Mouse (Mus musculus): ENCODE data around the gene Il18rap. TPM values are rescaled to one million over a fixed set of nuclear protein-coding genes. Genes with fewer than 3 reads are reported as not detected.

The Il18rap gene
- polyA plus RNA-seq, 1 experiment = 1.1 TPM

GRCm38 (mm10) chr1:40476756-40477155 lies 38.4 kb upstream of the Il18rap start:
- no peak overlapping the region for H3K27ac ChIP-seq (ENCODE audit: insufficient read depth, low read depth, low read length)
- no peak for TF ChIP-seq CTCF (IDR thresholded peaks at IDR 0.05; ENCODE audit: low read depth, low read length)
- no peak for TF ChIP-seq POLR2A (IDR thresholded peaks at IDR 0.05; ENCODE audit: borderline replicate concordance, low read depth, low read length)
- no peak overlapping the region for H3K4me3 ChIP-seq (ENCODE audit: insufficient read depth, low read length)
- H3K4me1 ChIP-seq (ENCODE audit: control insufficient read depth, insufficient read depth, low read length) = peaks cover 26% of the 10 kb centered on the region

DNA sequence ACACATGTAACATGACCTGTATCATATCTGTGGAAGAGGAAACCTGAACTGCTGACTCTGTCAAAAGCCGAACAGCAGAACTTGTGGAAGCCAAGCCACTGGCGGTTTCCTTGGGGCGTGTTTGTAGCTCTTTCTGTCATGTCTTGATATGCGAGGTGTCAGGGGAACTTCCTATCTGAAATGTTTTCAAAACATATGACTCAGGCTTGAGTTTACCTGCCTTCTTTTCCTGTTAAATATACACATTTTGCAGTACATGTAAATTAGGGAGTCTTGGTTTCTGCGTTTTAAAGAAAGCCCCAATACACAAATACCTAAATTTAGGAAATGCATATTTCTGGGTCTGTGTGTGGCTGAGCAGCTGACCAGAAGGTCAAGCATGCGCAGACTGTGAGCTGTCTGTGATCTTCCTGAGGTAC lies 35.6 kb upstream of the Il18rap start:
- peaks cover 22% of the 10 kb centered on the region for H3K4me1 ChIP-seq (ENCODE audit: control insufficient read depth, insufficient read depth, low read length)
- no peak overlapping the region for H3K27ac ChIP-seq (ENCODE audit: insufficient read depth, low read depth, low read length)
- no peak for TF ChIP-seq CTCF (IDR thresholded peaks at IDR 0.05; ENCODE audit: low read depth, low read length)
- TF ChIP-seq POLR2A (IDR thresholded peaks at IDR 0.05; ENCODE audit: borderline replicate concordance, low read depth, low read length) = no peak
- no peak overlapping the region for H3K4me3 ChIP-seq (ENCODE audit: insufficient read depth, low read length)

GRCm38 (mm10) chr1:40494594-40494993 lies 20.6 kb upstream of the Il18rap start:
- H3K4me3 ChIP-seq (ENCODE audit: insufficient read depth, low read length) = no peak overlapping the region
- H3K4me1 ChIP-seq (ENCODE audit: control insufficient read depth, insufficient read depth, low read length) = no peaks in the 10 kb centered on the region
- H3K27ac ChIP-seq (ENCODE audit: insufficient read depth, low read depth, low read length) = no peak overlapping the region
- TF ChIP-seq POLR2A (IDR thresholded peaks at IDR 0.05; ENCODE audit: borderline replicate concordance, low read depth, low read length) (no peak), CTCF (IDR thresholded peaks at IDR 0.05; ENCODE audit: low read depth, low read length) (no peak)

DNA sequence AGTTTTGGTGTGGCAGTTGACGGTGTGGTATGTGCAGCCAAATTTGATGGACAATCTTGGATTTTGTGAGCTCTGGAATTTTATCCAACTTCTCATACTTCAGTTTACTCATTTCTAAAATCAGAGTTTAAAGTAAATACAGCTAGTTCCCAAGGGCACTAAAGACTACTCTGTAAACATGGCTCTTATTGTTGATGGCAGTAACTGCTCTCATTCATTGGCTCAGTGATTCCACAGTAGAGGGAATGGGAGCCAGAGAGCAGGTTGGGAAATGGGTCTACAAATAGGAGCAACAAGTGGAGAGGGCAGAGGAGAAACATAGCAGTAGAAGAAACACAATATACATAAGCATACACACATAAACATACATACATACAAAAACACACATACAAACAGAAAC lies 15.5 kb upstream of the Il18rap start:
- no peak overlapping the region for H3K4me3 ChIP-seq (ENCODE audit: insufficient read depth, low read length)
- no peak overlapping the region for H3K27ac ChIP-seq (ENCODE audit: insufficient read depth, low read depth, low read length)
- no peak for TF ChIP-seq POLR2A (IDR thresholded peaks at IDR 0.05; ENCODE audit: borderline replicate concordance, low read depth, low read length)
- no peak for TF ChIP-seq CTCF (IDR thresholded peaks at IDR 0.05; ENCODE audit: low read depth, low read length)
- peaks cover 13% of the 10 kb centered on the region for H3K4me1 ChIP-seq (ENCODE audit: control insufficient read depth, insufficient read depth, low read length)

DNA sequence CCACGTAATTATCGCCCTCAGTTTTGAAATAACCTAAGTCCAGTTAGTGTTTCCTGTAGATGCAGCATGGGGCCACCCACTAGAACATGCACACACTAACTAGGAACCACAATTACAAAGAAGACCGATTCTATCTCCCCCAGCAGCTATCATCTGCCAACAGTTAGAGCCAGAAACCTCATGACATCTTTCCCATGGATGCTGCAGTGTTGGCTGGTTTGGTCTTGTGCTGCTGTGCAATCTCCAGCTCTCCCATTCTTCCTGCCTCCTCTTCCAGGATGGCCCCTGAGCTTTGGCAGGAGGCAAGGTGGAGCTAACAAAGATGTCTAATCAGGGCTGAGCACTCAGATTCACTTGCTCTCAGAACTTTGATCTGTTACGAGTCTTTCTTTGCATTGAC lies 14.0 kb upstream of the Il18rap start:
- no peak for TF ChIP-seq POLR2A (IDR thresholded peaks at IDR 0.05; ENCODE audit: borderline replicate concordance, low read depth, low read length)
- no peak for TF ChIP-seq CTCF (IDR thresholded peaks at IDR 0.05; ENCODE audit: low read depth, low read length)
- no peak overlapping the region for H3K27ac ChIP-seq (ENCODE audit: insufficient read depth, low read depth, low read length)
- no peak overlapping the region for H3K4me3 ChIP-seq (ENCODE audit: insufficient read depth, low read length)
- peaks cover 13% of the 10 kb centered on the region for H3K4me1 ChIP-seq (ENCODE audit: control insufficient read depth, insufficient read depth, low read length)

DNA sequence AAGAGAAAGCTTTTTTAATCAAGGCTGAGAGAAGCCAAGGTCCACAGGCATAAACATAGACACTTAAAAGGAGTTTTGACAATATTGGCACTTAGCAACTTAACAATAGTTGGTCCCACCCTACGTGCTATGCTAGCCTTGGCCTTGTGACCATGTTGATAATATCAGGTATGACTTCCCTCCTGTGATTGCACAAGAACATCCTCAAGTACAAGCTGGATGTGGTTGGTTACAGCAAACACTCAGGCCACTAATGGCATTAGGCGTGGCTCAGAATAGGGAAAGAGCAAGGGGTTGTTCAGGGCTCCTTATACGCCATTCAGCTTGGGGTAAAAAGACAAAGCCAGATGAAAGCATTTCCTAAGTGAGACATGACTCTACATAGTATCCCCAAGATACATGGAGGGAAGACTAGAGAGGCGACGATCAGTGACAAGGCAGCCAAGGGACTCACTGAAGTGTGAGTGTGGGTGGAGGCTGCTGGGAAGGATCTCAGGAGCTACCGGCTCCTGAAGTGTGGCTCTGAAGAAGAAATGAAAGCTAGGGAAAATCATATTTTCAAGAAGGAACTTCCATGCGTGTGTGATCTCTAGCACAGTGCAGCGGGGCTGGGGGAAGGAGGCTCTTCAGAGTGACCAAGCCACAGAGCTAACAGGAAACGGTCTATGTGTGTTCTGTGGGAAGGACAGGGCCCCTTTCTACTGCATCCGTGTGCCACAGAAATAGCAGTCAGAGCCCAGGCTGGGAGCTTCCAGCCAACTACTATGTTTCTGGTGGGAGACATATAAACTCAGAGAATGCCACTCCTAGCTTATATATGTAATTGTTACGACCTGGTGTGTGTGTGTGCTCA lies 13.4 kb upstream of the Il18rap start:
- peak overlapping the region; percentile 21; the same call in 1 of the 2 replicates for H3K27ac ChIP-seq (ENCODE audit: insufficient read depth, low read depth, low read length)
- TF ChIP-seq CTCF (IDR thresholded peaks at IDR 0.05; ENCODE audit: low read depth, low read length) = no peak
- TF ChIP-seq POLR2A (IDR thresholded peaks at IDR 0.05; ENCODE audit: borderline replicate concordance, low read depth, low read length) = no peak
- no peak overlapping the region for H3K4me3 ChIP-seq (ENCODE audit: insufficient read depth, low read length)
- H3K4me1 ChIP-seq (ENCODE audit: control insufficient read depth, insufficient read depth, low read length) = peaks cover 13% of the 10 kb centered on the region

GRCm38 (mm10) chr1:40504548-40504947 lies 10.6 kb upstream of the Il18rap start:
- TF ChIP-seq POLR2A (IDR thresholded peaks at IDR 0.05; ENCODE audit: borderline replicate concordance, low read depth, low read length) = no peak
- no peak for TF ChIP-seq CTCF (IDR thresholded peaks at IDR 0.05; ENCODE audit: low read depth, low read length)
- H3K4me1 ChIP-seq (ENCODE audit: control insufficient read depth, insufficient read depth, low read length) = peaks cover 13% of the 10 kb centered on the region
- H3K4me3 ChIP-seq (ENCODE audit: insufficient read depth, low read length) = no peak overlapping the region
- H3K27ac ChIP-seq (ENCODE audit: insufficient read depth, low read depth, low read length) = no peak overlapping the region

- Histone ChIP-seq H3K27ac (ENCODE audit: insufficient read depth, low read depth, low read length) (no peak overlapping the region), H3K4me1 (ENCODE audit: control insufficient read depth, insufficient read depth, low read length) (peaks cover 17% of the 10 kb centered on the region), H3K4me3 (ENCODE audit: insufficient read depth, low read length) (no peak overlapping the region)
- TF ChIP-seq POLR2A (IDR thresholded peaks at IDR 0.05; ENCODE audit: borderline replicate concordance, low read depth, low read length) (no peak), CTCF (IDR thresholded peaks at IDR 0.05; ENCODE audit: low read depth, low read length) (no peak)
Observed at GRCm38 (mm10) chr1:40516364-40516763, 1.2 kb downstream of the Il18rap start.

- H3K4me3 ChIP-seq (ENCODE audit: insufficient read depth, low read length) = no peak overlapping the region
- H3K27ac ChIP-seq (ENCODE audit: insufficient read depth, low read depth, low read length) = no peak overlapping the region
- TF ChIP-seq CTCF (IDR thresholded peaks at IDR 0.05; ENCODE audit: low read depth, low read length) (no peak), POLR2A (IDR thresholded peaks at IDR 0.05; ENCODE audit: borderline replicate concordance, low read depth, low read length) (no peak)
- no peaks in the 10 kb centered on the region for H3K4me1 ChIP-seq (ENCODE audit: control insufficient read depth, insufficient read depth, low read length)
Observed at GRCm38 (mm10) chr1:40522918-40523317, 7.8 kb downstream of the Il18rap start.

DNA sequence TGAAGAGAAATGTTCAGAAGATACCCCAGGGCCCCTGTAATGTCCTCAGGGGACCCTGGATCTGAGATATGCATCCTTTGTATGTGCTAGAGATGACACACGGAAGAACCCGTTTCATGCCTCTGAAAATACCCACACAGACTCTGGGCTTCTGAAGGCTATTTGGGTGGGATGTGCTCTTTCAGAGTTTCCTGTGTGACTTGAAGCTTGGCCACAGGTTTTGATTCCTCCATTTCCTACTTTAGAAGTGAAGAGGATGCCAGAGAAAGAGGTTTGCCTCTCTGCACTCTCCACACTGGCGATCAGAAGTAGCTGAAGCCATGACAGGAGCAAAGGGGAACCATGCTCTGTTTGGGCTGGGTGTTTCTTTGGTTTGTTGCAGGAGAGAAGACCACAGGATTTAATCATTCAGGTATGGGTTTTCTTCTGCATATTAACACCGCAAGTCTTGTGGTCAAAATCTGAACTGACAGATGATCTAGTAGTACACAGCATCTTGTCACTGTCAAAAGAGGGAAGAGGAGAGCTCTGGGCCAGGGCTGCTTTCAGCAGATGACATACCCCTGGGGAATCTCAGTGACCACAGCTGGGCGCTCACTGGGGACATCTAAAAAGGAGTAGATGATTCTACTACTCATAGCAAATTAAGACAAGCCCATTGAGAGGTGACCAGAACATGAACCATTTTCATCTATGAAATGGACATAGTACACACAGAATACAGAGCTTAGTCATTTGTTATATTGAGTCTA lies 9.0 kb downstream of the Il18rap start:
- TF ChIP-seq POLR2A (IDR thresholded peaks at IDR 0.05; ENCODE audit: borderline replicate concordance, low read depth, low read length) (no peak), CTCF (IDR thresholded peaks at IDR 0.05; ENCODE audit: low read depth, low read length) (no peak)
- Histone ChIP-seq H3K4me3 (ENCODE audit: insufficient read depth, low read length) (no peak overlapping the region), H3K4me1 (ENCODE audit: control insufficient read depth, insufficient read depth, low read length) (no peaks in the 10 kb centered on the region), H3K27ac (ENCODE audit: insufficient read depth, low read depth, low read length) (no peak overlapping the region)

Measured in bone marrow macrophage, adult 2 months (primary cell).